Mouse (Mus musculus): Measurements from ENCODE around the gene Alox5ap. TPM values are rescaled to one million over a fixed set of nuclear protein-coding genes. Genes with fewer than 3 reads are reported as not detected.

Alox5ap gene
- total RNA-seq, 1 experiment from 2014 or later, result 7.8 TPM

Small RNA genes lying within 50 kb of the gene (microRNA-seq; reads per million reads assigned to microRNA genes)
- 0 to 0.43 reads per million in 2 experiments for gene Gm24105

Other genes with a start within 250 kb of the Alox5ap start
- gene Uspl1, start 80.4 kb upstream of the Alox5ap start, total RNA-seq (2021), result 27.8 and 30.3 TPM in 2 replicates
- gene Hmgb1, start 80.3 kb upstream of the Alox5ap start, total RNA-seq (2021), result 199 and 236 TPM in 2 replicates
- 3.9 and 4.5 TPM in 2 replicates for gene Medag, start 147.0 kb downstream of the Alox5ap start, total RNA-seq (2021)
- gene Tex26, start 174.9 kb downstream of the Alox5ap start, total RNA-seq (2021), result not detected in 2 replicates